Mouse (Mus musculus) T-helper 2 cell (primary cell): ENCODE measurements around the gene Kxd1.

ENCODE experiments used
- in situ Hi-C: fragments of 300-600 bp; cut with MboI, MseI; formaldehyde crosslinking; loops from one replicate; pipeline ENCODE4 v1.15.1; 2025; ENCODE audit warnings: high pct_unique_total_duplicates

Kxd1 gene

DNA sequence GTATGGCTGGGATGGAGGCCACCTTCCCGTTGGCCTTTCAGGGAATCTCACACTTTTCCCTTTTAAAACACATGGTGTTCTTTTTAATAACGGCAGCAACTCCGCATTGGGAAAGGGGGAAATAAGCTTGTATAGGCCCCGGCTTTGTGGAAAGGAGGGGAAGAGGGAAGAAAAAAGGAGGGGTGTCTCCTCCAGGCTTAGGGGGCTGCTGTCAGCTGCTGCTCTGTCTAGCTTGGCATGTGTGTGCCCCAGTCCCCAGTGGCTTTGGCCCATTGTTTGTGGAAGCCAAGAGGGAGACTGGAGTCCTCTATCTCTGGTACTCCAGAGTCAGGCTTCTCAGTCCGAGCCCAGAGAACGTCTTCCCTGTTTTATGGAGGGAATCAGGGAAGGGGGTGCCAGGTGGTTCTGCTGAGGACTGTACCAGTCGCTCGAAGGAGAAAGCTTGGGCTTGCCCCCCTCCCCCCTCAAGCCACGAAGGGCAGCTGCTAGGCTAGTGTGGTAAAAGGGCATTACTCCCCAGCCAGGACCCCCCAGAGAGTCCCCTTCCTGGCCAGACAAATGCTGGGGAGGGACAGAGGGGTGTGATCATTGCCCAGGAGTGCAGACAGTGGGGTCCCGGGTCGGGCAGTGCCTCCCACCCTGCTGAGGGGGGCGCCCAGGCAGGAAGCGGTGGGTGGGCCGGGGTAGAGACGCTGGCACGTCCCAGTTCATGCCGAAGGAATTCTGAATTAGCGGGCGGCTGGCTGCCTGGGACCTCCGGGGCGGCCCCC is 32.6 kb downstream of the Kxd1 start:
- in situ Hi-C loops = no loop called here

DNA sequence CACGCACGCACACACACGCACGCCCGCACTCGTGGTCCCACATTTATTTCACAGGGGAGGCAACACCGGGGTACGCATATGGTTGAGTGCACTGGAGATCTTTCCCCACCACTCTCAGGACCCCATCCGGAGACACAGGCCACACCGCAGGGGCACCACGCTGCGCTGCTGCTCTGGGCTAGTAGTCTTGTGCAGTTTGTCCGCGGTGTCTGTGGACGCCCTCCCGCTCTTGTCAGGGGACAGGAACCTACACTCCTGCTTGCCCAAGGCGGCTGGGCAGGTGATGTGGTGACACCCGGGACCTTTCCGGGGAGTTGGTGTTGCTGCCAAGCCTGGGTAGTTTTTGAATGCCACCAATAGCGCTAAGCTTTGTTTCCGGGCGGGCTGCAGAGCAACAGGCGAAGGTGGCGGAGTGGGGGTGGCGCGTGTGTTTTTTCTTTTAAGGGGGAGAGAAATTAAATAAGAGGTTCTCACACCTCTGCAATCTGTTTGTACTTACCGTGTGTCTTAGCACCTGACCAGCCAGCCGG is 33.3 kb downstream of the Kxd1 start:
- in situ Hi-C loops = no loop called here

DNA sequence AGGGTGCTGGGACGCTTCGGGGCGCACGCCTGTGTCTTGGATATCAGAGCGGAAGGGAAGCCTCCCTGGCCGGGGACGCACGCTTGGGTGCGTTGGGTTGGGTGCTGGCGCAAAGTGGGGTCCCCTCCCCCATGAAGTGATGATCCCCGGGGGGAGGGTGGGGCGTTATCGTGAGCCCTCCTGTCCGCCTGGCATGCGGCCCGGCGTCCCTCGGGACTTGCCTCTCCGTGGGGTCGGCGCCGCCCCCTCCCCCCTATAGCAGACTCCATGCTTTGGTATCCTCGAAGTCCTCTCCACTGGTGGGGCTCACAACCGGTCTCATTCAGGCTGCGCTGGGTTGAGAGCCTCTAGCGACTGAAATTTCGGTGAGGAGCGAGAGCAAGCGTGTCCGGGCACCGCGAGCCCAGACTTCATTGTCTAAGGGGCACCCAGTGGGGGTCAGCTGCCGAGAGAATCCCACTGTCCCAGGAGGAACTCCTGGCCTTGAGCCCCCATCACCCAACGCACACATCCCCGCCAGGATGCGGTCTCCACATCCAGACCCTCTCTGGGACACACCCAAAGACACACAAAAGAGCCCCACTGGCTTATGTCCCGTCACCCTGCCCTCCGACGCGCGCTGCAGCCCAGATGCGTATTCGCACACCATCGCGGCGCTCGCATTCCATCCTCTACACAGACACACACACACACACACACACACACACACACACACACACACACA is 33.9 kb downstream of the Kxd1 start:
- in situ Hi-C loops = no loop called here

DNA sequence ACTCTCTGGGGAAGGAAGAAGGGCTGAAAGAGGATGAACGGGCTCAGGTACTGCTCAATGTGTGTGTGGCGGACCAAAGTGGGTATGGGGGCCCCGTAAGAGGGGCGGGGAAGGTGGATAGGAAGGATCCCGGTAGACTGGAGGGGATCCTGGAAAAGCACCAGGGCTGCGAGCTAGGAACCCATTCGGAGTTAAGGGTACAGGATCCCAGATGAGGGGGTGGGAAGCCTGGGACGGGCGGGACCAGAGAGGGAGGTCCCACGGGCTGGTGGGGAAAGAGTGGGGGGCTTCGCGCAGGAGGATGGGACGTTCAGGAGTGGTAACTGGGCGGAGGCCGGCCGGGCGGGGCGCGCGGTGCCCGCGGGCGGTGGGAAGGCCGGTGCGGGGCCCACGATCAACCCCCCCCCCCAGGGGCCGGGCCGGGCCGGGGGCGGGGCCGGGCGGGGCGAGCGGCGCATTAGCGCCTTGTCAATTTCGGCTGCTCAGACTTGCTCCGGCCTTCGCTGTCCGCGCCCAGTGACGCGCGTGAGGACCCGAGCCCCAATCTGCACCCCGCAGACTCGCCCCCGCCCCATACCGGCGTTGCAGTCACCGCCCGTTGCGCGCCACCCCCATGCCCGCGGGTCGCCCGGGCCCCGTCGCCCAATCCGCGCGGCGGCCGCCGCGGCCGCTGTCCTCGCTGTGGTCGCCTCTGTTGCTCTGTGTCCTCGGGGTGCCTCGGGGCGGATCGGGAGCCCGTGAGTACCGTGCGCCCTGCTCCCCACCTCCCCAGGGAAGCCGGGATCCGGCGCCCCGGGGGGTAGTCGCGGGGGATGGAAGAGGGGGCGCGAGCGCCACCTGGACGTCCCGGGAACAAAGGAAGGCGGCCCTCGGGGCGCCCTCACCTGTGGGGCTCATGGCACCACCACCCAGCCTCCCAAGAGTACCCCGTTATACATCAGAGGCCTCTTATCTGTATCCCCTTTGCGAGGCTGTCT is 34.8 kb downstream of the Kxd1 start, which contains the start of gene Crlf1:
TSS of gene Crlf1 (plus strand) at position 495 of the 977 bp plus-strand sequence.
- in situ Hi-C loops = no loop called here

DNA sequence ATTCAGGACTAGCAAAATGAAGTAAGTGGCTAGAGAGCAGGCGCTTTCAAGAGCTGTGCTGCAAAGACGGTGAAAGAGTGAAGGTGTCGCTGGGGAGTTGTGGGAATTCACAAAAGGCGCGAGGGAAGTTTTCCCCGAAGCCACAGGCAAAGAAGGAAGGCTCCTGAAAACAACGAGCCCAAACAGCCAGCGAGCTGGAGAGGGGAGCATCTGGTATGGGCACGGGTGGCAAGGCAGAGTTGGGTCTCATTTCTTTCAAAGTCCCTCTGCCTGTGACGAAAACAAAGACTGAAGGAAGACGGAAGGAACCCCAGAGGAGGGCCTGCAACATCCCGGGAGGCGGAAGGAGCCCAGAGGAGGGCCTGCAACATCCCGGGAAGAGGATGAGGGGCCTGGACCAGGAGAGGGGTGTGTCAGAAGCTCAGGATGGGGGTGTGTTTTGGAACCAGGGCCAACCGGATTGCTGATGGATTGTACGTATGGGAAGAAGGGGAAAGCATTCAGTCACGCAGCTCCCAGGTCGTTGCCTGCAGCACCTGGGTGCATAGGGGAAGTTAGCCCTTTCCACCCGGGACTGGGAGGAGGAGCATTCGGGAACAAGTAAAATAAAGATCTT is 36.8 kb downstream of the Kxd1 start:
- in situ Hi-C loops = no loop called here

DNA sequence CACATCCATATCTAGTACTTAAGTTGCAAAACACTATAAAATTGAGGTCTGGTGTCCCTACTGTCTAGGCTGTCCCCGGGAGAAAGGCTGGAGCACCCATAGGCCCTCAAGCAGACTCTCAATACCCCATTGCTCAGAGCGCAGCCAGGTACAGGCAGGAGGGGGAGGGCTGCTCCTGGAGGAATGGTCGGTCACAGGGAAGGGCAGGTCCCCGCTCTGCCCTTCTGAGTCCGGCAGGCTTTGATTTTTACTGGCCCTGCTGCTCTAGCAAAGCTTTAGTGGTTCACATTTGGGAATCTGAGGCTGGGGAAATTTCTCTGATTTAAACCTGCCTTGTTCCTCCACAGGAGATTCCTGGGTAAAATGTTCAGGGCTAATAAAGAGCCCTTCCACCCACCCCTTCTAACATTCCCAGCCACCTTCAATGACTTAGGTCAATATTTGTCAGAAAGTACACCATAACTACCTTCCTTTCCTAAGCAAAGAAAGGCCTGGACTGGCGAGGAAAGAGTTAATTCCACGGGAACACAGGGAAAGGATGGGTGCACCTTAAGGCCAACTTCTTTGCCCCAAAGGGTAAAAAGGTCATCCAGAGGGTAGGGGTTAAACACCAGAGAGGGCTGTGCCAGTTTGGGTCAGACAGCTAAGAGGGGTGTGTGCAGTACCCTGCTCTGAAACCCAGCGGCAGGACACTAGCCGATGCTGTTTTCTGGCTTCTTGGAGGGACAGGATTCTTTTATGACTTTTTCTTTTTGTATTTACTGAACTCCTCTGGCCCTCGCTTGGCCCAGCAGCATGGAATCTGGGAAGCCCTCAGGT is 37.5 kb downstream of the Kxd1 start:
- in situ Hi-C loops = no loop called here

DNA sequence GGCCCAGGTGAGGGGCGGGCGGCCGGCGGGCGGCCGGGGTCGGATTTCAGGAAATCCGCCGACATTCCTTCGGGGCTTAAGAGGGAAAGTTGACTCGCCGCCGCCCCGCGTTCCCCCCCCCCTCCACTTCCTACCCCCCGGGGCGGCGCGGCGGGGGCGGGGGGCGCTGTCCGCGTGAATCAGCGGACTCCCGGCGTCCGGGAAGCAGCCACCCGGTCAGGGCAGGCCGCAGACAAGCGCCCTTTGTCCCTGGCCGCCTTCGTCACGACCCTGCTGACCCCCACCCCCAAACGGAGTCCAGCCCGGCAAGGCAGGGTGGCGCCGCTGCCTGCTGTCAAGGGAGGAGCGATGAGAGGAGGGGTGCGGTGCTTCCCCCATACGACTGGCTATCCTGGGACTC is 38.2 kb downstream of the Kxd1 start:
- in situ Hi-C loops = no loop called here

DNA sequence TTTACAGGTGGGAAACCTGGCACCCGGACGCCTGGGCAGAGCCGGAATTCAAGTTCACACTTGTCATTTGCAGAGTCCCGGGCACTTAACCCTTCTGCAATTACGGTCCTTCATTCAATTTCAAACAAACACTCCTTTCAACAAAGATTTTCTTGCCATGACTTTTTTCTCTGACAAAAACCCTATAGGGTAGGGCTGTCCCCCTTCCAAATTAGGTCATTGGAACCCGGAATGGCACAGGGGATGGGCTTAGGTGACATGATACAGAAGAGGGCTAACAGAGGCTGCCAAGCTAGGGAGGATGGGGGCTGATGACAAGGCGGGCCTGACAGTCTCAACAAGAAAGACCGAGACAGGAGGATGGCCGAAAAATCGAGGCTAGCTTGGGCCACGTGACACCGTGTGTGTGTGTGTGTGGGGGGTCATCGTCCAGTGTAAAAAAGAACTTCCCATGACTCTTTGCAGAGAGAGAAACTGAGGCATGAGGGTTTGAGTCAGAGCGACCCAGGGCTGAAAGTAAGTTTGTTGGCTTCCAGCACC is 38.8 kb downstream of the Kxd1 start:
- in situ Hi-C loops = no loop called here

DNA sequence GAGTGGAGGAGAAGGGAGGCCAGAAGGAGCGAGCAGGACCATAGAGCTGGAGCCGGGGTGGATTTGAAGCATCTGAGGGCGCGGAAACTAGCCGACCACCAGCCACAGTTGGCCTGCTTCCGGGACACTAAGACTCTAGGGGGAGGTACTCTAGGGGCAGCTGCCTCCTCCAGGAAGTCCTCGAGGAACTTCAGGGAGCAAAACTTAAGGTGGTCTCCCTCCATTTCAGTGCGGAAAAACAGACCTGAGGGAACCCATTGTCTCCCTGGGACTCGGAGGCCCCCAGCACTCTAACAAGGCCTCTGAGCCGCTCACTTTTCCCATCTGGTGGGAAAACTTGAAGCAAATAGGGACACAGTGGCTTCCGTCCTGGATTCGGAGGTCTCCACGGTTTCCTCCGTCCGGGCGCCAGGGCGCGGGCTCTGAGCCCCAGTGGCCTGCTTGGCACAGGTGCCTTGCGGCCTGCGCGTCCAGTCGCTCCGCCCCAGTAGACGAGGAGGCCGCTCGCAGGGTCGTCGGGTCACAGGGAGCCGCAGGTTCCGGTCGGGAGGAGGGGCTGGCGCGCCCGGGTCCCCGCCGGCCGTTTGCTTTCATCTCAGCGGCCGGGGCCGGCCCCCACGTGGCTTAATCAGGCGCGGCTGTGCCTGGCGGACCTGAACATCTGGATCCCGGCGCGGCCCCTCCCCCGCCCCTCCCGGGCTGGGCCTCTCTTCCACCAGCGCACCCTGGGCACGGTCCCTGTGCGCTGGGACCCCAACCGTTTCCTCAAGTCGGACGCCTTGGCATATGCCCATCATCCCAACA is 39.6 kb downstream of the Kxd1 start:
- in situ Hi-C loops = no loop called here

DNA sequence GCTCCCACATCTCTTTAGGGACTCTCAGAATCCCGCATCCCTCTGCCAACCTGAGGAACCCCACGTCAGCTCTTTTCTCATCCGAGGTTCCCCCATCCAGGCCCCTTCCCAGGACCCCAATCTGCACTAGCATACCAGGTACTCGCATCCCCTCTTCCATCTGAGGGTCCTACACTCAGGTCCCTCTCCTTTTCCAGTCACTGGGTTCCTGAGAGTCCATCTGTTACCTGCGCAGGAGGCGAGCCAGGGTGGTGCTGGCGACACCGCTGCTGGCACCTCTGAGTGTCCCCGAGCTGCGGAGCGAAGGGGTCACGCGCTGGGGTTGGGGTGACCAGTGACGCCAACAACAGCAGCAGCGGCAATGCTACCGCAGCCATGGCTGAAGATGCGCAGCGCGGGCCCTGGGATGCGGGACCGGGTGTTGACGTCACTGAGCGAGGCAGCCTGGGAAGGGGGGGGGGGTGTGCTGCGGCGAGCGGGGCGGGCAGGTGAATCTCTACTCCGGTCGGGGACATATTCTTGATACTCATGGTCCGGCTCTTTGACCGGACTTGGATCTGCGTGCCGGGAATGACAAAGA is 40.7 kb downstream of the Kxd1 start, which contains the start of gene Tmem59l:
TSS of gene Tmem59l (minus strand) at position 418 of the 580 bp plus-strand sequence.
- in situ Hi-C loops = no loop called here

DNA sequence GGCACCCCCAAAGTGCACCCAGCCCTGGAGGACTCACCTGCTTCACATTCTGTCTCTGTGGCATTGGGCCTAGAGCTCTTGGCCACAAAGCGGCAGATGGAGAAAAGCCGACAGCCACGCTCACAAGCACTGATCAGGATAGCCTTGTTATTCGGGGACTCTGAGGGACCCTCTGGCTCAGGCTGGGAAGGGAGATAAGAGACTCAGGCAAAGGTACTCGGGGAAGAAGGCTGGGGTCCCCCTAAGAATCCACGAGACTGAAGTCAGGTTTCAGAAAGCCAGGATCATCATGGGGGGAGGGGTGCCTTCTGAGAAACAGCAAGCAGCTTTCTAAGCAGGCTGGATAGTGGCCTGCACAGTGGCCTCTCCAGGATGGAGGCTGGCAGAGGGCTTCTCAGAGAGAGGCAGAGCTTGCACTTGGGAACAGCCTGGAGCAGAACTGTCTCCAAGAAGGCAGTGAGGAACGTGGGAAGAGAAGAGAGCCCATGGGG is 41.5 kb downstream of the Kxd1 start:
- in situ Hi-C loops = no loop called here

DNA sequence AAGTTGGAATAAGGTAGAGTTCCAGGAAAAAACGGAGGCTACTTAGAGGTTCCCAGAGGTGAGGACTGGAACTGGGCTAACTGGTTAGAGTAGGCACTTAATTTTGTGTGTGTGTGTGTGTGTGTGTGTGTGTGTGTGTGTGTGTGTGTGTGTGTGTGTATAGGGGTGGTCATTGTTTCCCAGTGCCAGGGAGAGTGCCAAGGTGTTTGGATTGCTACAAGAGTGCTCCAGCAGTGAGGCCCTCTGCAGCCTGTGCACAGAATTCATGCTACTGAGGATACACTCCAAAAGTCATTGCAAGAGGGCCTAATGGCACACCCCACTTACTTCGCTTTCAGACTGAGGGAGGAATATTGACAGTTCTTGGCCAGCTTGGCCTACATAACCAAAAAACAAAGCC is 44.8 kb downstream of the Kxd1 start:
- in situ Hi-C loops = no loop called here

DNA sequence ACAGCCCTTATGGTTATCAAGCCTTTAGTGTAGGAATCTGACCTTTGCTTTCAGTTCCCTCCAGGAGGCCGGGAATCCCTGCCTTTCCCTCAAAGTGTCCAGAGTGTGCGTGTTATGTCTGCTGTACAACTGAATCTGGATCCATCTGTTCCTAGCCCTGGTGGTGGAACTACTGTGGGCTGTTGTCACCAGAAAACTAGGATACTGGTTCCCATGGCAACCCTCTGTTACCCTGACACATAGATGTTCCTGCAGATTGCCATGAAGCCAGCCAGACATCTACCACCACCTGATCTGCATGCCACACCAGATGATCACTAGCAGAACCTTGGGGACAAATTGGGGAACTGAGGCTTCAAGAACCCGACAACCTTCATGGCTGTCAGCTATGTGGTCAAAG is 45.8 kb downstream of the Kxd1 start:
- in situ Hi-C loops = no loop called here

DNA sequence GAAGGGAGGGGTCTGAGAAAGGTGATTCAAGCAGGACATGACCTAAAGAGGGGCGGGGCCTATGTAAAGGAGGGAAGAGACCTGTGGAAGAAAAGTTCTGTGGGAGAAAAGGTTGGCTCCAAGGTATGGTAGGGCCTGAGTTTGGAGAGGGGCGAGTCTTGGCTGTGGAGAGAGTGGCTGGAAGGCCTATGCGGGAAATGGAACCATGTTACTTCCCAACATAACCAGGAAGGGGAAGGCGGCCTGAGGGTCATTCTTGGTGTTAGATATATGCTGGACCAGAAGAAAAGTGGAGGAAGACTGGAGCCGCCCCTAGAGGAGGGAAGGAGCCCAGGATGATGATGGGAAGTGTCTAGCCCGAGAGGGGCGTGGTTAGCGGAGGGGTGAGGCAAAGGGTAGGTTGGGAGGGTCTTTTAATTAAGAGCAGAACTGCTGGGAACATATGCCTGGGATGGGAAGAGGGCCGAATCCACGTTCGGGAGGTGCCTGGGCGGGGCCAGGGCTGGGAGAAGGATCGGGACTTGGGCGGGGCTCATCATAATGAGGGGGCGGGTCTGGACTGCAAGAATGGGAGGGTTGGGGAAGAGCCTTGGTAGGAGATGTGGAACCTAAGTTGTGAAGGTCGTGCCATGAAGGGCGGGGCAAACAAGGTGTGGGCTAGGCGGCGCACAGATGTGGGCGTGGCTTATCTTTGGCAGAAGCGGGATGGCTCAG is 50.3 kb downstream of the Kxd1 start:
- in situ Hi-C loops = no loop called here

DNA sequence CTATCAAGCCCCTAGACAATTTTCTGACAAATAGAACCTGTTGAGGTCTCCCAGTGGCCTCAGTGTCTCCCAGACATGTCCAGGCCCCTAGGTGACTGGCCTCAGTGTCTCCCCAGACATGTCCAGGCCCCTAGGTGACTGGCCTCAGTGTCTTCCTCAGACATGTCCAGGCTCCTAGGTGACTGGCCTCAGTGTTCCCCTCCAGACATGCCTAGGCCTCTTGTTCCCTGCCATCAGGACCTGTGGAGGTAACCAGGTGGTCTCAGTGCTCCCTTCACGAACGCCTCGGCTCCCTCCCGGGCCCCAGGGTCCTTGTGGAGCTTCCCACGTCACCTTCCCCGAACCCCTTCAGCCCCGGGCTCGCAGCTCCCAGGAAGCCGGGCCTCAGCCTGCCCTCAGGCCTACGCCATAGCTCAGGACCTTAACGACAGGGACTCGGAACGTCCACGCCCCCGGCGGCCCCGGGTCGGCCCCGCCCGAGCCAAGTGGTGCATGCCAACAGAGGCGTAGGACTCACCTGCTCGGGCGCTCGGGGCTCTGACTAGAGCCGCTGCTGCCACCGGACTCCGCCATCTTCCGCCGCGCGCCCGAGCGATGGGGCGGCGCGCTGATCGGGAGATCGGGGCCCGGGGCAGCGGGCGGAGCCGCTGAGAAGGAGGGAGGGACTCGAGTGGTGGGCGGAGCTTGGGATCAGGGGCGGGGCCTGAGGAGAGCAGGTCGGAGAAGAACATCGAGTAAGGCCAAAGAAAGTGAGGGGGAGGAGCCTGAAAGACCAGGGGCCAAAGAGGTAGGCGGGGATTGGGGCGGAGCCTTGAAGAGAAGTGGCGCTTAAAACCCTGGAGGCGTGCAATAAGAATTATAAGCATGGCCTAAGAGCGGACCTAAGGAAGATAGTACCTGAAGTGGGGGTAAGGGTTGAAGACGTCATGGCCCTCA is 51.2 kb downstream of the Kxd1 start, which contains the start of gene Klhl26:
TSS of gene Klhl26 (minus strand) at position 636 of the 936 bp plus-strand sequence.
- in situ Hi-C loops = no loop called here

DNA sequence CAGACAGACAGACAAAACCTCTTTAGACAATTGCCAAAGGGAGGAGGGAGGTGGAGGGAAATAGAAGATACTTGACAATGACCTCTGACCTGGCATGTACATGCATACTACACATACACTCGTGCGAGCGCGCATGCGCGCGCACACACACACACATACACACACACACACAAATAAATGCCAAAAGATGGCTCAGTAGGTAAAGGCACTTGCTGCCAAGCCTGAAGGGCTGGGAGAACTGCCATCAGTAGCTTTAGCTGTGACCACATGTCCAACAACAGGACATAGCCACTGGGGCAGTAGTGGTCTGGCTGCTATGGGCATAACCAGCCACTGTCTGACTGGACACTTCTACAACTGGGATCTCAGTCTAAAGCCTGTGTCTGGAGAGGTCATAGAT is 55.9 kb downstream of the Kxd1 start:
- in situ Hi-C loops = no loop called here

DNA sequence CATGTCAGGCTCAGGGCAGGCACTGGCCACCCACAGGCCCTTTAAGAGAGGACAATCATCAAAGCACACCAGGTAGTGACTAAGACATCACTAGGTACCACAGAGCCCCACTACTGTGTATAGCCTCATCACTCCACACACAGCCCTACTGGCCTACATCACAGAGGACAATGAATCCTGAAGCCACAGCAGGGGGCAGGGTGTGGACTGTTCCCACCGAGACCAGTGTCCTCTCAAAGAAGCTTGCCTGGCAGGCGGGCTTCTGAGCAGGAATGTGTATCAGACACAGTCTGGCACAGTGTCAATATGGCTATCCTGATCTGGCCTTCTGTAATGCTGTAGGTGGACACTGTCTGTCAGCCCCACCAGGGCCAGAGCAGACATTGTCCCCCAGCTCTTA is 57.8 kb downstream of the Kxd1 start:
- in situ Hi-C loops = no loop called here
